Mouse (Mus musculus) ovary, postnatal 36 days (tissue): ENCODE measurements at regions not wholly inside any gene's neighbourhood (a gene's known extent, or its start where the extent isn't known, plus 50 kb on each side); places are given as distances from the start of the nearest gene placed in this dataset.
A peak's percentile ranks its signal among the peaks of the same experiment; 100 is the strongest.

Experiments used
- DNase-seq: peaks from one replicate; pipeline ENCODE4 v3.0.0; 2022; ENCODE audit warnings: low spot score, mixed read lengths

DNA sequence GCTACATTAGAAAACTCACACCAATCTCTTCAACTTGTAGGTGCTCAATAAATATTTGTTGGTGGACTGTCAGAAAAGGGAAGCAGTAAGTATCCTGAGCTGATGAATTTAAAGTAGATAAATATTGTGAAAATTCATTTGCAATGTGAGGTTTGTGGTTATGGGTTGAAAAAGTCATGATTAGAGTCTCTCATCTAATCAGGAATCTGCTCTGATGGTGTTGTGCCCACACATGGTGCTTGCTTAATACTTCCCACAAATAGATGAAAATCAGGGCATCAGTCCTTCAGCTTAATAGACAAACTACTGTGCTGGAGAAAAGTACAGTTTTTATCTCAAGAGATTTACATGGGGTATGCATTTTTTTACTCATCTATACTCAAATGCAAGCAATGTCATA is 59.9 kb downstream of the S1pr1 start:
- DNase-seq, result no peak

DNA sequence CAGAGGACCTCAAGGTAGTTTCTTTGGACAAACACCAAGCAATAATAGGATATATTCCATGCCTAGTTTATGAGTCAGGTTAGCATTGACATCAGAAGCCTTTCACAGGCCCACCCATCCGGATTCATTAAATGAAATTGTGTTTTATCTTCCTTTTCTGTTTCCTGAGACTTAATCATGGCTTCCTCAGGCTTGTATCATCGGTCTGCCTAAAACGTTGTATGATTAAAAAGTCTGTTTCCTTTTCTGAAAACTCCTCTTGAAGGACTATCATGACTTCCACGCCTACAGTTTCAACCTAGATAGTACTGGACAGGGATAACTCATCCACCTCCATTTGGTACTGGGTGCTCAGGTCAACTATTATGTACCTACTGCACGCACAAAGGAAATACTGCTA is 62.6 kb downstream of the S1pr1 start:
- DNase-seq, result no peak

DNA sequence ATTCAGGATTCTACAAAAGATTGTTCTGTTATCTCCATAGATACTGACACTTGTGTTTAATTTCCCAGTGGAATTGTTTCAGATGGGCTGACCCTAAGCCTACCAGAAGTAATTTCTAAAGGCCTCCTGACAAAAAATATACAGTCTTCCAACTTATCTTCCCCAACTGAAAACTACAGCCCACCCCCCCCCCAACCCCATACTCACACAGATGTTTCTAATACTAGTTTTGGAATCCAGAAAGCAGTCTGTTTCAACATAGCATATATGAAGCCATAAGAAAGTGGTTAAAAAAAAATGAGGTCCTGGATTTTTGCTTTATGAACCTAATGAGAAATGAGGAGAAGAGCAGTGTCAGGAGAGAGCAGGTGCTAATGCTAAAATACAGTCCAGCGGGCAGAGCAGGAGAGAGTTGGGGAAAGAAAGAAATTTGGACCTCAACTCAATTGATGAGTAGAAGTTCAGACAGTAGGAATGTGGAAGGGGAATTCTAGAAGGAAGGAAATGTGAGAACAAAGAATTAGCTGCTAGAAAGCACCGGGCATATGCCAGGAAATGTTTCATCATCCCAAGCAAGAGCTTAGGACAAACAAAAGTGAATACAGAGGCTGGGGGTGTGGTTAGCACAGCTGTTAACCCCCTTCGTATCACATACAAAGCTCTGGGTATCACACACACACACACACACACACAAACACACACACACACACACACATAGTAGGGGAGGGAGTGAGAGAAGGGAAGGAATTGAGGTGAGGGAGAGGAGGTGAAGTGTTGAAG is 65.3 kb downstream of the S1pr1 start:
- DNase-seq, result no peak

DNA sequence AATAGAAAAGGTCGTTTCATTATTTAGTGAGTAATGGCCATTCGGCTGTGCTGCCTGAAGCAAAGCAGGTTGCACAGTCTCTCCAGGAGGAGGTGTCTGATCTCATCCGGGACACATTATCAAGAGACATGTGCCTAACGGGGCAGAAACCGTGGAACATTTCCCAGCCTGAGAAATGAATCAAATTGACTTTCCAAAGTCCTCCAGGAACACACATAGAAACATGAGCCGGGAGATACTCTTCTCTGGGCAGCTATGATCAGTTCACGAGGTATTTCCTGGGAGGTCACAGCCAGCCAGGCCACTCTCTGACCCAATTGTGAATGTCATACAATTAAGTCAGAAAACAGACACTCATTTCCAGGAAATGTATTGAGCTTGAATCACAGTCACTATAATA is 67.9 kb downstream of the S1pr1 start:
- DNase-seq, result no peak

DNA sequence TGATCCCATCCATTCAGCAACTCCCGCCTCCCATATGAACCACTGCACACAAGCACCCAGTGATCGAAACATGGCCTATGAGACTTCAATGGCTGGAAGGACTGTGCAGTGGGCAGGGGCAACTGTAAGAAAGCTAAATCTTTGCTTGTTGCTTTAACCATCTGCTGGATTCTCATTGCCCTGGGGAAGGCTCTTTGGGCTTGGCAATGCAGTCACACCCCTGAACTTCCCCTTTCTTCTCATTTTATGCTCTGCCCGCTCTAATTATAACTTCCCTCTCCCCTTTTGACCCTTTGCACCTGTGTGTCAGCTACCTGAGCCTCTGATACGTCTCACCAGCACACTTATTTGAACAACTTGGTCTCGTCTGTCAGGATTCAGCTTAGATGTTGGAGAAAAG is 70.6 kb downstream of the S1pr1 start:
- DNase-seq, result no peak

DNA sequence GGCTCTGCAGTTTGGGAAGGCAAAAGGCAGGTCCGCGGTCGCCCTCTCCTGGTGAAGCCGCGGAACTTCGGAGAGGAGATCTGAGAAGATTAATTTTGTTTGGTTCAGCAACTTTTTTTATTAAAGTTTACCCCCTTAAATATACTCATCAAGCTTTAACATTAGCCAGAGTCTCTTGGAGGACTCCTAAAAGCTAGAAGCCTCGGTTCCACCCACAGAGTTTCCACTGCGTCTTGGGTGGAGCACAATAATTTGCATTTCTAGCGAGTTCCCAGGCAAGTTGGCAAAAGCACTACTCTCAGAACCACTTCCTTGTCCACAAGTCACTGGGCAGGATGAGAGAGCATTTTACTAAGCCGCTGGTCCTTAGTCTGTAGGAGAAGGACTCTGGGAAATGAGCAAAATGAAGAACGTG is 72.0 kb downstream of the S1pr1 start:
- peak; percentile 75 for DNase-seq

DNA sequence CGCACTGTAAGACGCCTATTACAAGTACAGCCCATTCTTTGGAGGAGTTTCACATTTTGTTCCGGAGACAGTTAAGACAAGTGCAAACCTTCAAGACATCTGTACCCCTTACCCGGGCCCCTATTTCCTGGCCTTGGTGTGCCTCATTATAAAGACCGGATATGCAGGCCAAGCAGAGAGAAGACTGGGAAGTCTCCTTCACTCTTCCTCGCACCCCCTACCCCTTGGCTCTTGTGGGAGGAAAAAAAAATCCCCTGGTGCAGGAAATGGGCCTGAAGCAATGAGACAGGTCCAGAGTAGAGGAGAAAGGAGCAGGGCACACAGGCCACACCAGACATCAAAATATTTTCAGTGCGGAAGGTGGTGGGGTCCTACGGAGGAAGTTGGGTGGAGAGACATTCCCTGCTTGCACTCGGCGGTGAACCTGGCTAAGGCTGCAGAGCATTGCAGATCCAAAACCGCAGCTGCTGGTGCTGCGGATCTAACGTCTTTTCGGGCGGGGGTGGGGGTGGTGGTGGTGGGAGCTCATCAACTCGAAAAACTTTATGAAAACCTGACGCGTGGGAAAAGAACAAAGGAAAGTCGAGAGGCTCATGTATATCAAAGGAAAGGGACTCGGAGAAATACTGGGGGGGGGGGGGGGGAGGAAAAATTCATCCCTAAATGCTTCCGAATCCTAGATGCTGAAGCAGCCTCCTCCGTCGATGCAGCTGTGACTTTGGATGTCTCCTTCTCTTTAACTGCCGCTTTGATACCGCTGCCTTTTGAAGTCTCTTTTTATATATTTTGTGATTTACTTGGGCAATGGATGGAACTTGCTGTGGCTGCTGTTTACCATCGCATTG is 72.6 kb downstream of the S1pr1 start:
- DNase-seq, result peak; percentile 9

DNA sequence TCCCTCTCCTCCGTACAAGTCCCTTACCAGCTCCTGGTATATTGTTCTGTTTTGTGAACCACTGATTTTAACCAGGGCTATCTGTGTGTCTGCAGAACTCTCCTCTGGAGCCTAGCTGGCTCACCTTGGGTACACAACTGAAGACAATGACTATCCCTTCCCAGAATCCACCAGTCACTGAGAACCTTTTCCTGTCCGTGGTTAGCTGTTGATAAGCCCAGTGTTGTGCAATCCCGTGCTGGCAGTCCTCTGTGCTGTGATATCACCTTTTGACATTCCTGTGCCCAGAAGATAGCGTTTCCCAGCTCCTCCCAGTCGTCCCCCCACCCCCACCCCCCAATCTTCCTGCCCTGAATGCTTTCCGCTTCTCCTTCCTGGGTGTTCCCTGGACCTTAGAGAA is 73.5 kb downstream of the S1pr1 start:
- DNase-seq, result peak; percentile 15

DNA sequence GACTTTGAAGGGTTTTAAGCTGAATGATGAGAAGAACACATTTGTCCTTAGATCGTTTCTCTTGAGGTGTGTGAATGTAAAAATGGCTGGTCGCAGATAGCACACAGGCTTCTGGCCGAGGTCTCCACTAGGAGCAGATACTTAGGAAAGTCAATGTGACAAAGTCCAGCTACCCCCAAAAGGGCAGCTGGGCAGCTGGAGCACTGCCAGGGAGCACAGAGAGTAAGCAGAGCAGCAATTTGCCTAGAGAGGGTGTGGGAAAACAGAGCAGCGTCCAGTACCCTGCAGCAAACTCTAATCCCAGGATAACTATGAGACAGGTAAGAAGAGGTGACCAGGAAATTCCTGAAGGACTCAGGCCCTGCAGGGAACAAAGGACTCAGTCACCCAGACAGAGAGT is 79.4 kb downstream of the S1pr1 start:
- DNase-seq, result no peak

DNA sequence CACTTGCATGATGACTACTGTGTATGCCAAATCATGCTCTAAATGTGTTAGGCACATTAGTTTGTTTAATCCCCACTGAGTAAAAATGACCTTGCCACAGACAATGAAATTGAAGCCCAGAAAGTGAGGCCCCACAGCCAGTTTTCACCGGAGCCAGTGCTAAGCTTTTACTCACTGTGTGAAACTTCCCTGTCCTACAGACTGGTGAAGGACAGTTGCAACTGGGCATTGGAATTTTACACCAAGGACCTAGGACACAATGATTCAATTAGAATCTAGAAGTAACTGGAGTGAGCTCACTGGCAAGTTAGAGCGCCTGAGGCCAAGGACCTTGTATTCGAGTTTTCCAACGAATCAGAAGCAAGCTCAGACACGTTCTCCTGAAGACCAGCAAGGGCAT is 79.8 kb downstream of the S1pr1 start:
- no peak for DNase-seq

DNA sequence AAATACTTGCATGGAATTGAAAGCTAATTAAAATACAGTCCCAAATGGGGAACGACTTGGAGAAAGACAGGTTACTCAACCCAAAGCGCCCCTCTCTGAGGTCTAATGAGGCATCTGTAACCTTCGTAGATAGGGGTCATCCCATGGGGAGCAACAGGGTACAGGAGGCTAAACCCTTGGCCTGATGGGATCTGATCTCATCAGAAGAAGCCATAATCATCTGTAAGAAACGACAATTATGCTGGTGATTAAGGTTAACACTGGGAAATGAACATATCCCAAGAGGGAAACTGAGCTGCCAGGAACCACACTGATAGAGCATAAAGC is 82.5 kb downstream of the S1pr1 start:
- no peak for DNase-seq

DNA sequence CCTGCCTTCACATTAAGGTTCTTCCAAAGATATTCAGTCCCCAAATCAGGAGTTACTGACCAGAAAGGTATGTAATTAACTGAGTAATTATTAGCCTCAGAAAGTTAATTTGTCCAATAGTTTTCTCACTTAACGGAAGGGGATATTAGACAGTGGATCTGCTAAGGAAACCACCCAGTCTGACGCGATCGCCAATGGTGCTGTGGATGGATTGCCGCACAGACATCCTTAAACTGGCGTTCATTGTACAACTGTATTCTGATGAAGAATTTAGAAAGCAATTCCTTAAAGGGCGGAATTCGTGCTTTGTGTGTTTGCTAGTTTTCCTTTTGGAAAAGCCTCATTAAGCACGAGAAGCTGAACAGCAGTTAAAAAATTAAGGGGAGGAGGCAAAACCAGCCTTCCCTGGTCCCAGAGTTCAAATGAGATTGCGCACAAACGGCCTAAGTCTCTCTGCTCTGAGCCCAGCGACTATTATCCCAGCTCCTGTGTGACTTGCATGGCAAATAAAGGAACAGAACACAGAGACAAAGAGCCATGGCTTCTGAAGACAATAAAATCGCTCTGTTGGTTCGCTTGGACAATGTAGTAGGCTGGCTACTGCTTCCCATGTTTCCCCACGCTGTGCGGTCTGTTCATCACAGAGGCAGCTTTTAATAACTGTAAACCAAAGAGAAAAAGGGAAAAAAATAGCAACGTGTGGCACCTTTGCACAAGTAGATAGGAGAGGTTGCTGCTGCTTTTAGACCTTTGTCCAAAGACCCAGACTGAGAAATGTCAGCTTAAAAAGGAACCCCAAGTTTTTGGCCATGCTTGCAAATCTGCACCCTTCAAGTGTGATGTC is 83.1 kb downstream of the S1pr1 start:
- no peak for DNase-seq

DNA sequence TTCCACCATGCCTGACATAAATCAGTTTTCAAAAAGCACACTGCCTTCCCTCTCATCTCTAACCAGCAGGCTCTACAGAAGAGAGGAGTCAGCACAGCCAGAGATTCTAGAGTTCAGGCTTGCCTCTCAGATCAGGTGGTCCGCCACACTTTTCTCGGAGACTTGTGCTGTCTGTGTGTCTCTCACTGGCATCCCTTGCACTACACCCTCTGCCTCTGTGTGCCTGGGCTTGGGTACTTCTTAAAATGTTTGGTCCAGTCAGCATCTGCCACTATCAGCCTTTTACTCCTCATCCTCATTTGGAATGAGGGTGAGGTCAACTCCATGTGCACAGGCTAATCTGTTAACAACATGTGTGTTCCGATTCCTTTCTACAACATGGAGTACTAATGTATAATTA is 92.0 kb downstream of the S1pr1 start:
- DNase-seq, result no peak

DNA sequence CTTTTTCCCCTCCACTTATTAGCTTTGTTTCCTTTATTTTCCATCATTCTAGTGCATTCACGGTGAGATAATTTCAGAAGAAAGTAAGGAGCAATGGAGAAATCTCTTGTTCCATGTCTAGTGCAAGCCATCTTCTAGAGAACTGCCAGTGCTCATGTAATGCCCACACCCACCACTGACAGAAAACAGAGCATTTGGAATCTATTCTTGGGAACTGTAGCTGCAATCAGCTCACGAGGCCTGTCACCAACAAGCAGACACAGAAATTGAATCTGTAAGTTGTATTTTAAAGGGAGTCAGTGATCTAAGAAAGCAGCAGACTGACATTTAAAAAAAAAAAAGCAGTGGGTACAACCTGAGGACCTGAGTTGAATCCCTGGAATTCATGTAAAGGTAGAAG is 92.6 kb downstream of the S1pr1 start:
- DNase-seq, result no peak

DNA sequence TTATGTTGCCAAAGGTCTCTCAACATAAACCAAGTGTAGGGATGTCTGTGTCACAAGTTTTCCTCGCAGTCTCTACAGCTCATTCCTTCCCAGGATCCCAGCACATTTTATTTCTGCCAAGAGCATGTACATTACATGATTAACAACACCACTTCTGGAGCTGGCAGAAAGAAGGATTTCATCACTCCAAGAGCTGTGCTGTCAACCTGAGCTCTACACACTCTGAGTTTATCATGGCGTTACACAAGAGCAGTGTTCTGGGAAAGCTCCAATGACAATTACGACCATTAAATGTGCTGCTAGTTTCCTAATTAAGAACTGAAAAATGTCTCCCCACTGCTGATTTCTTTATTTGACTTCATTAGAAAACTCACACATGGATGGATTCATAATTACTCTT is 94.9 kb downstream of the S1pr1 start:
- DNase-seq, result no peak

DNA sequence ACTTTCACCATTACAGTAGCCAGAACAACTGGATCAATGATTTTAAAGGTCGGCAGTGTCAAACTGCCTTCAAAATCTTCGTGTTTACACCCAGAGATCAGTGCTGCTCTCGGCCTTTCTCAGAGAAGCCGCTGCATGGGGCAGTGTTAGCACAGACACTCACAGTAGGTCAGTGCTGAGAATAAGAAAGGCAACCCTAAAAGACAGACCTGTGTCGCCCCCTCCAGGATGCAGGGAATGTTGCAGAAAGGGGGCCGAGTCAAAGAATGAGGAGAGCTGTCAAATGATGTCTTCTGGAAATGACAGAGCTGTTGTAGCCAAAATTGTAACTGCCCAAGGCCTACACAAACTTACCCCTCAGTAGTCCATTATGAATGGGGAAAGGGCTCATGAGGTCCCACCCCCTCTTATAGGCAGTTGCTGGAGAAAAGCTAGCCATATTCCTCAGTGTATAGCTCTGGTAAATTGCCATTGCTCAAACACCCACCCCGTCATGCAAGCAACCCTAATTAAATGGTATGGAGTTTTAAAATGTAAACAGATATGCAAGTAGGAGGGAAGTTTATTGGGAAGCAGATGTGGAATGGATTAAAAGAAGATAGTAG is 98.8 kb downstream of the S1pr1 start:
- DNase-seq, result peak; percentile 4

DNA sequence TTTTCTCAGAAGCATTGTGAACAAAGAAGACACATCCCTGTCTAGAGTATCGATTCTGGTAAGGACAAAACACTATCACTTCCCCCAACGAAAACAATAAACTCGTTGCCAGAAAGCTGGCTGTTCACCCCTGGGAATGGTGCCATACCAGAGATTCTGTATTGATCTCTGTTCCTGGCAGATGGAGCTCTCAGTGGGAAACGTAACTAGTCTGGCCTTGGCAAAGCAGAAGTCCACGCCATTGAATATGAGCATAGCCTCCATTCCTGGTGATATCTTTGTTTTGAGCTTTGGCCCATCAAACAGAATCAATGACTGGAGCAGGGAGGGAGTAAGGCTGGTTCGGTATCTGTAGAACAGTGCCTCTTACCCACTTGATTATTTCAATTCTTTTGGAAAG is 102.0 kb downstream of the S1pr1 start:
- DNase-seq, result no peak

DNA sequence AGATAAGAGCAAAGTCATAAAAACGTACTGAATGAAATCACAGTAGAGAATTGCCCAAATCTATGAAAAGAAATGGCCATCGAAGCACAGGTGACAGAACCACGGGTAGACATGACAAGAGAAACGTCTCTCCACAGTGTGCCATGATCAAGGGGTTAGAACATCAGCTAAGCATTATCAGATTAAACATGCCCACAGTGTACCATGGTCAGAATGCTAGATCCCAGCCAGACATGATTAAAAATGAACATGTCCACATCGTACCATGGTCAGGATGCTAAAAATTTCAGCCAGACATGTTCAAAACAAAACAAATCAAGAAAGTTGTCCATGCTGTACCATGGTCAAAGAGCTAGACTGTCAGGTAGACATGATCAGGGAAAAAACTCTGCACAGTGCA is 106.8 kb downstream of the S1pr1 start:
- DNase-seq, result no peak

DNA sequence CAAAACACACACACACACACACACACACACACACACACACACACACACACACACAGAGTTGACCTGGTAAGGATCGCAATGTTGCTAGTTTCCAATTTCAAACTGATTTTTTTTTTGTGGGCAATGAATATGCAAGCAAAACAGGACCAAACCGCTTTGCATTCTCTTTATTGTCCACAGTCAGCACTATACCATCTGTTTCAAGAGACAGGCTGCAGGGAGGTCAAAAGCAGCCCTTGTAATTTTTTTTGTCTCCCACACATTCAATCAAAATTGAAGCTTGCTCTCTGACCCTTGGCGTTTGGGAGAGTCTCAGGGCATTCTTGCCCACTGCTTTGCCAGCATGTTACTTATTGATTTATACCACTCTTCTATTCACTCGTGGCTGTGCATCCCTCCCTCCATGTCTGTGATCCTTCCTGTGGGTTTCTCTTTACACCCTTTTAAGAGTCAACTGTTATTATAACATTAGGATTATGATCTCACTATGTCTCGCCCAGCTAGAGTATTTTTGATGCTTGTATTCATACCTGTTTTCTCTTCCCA is 110.1 kb downstream of the S1pr1 start:
- DNase-seq, result no peak

DNA sequence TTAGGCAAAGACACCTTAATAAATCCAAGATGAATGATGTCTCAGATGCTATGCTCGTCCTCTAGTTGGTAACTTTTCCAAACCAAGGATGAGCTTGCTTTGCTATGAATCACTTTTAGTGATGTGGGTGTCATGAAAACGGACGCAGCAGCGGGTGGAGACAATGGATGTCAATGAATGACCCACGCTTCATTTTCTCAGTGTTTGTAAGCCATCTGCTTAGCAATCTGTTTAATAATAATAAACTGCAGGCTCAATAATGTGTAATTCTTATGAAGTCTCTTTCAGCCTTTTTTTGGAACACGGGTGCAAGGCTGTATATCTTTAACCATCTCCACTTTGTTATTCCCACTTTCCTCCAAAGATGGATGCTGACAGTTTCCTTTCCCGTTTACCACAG is 110.6 kb downstream of the S1pr1 start:
- DNase-seq, result no peak

DNA sequence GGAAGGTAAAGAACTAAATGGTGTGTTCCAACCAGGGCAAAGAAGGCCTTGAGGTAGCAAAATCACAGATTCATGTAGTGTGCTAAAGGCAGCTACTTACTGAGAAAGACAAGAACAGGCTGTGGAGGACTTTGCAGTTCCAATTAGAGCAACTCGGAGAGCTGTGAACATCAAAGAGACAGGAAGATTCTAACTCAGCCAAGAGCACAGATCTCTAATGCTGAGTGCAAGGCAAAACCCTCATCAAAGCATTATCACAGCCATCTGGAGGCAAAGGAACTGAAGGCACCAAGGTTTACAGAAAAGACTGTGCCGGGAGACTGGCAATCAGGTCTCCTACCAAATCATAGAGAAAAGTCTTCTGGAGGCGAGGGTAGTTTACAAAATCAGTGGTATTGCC is 111.1 kb downstream of the S1pr1 start:
- no peak for DNase-seq

DNA sequence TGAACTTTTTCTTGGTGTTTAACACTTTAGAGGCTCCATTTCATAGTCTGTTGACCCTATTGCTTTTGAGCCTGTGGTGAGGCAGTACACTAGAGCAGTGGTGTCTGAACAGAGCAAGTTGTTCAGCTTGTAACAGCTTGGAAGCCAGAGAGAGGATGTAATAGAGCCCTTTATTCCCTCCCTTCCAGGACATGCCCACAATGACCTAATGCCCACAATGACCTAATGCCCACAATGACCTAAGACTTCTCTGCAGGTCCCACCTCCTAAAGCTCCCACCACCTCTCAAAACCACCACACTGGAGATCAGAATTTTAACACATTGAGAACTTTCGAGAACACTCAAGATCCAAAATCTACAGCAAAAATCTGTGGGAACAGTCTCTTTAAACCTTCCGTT is 115.6 kb downstream of the S1pr1 start:
- no peak for DNase-seq
